Mouse (Mus musculus) megakaryocyte-erythroid progenitor cell, adult 5-6 weeks (primary cell): ENCODE data around the gene Rbfox3. TPM values are rescaled to one million over a fixed set of nuclear protein-coding genes. Genes with fewer than 3 reads are reported as not detected.

Experiments
- ATAC-seq: replicated peaks from 2 replicates; pipeline ENCODE4 v1.8.0; 2016; ENCODE audit warnings: mild to moderate bottlenecking, inconsistent platforms; ENCODE audit not compliant: severe bottlenecking, poor library complexity, low FRiP score, low TSS enrichment
- total RNA-seq, 2 experiments: library from RNA; stranded (forward) in 1 of 2; stranded (reverse) in 1 of 2; fragments of 200-1000, 215-1000 nt in 1 of 2; fragments of >200 nt in 1 of 2; fragmentation: Nextera tagmentation in 1 of 2; gene quantifications; 2 replicates each; pipeline ENCODE4 v1.2.3; 2014 to 2017

Gene Rbfox3
- total RNA-seq, 2 experiments from 2014 or later, result not detected

- ATAC-seq, result no peak
These were observed 4.5 kb downstream of the Rbfox3 start for GRCm38 (mm10) chr11:118906824-118907470.

GRCm38 (mm10) chr11:118906131-118906823, 5.1 kb downstream of the Rbfox3 start:
- ATAC-seq, result no peak

GRCm38 (mm10) chr11:118905656-118906055, 5.7 kb downstream of the Rbfox3 start:
- no peak for ATAC-seq

- no peak for ATAC-seq
These were observed 7.1 kb downstream of the Rbfox3 start for GRCm38 (mm10) chr11:118904253-118904652.

GRCm38 (mm10) chr11:118899771-118900545, 11.4 kb downstream of the Rbfox3 start:
- ATAC-seq, result no peak

- no peak for ATAC-seq
These were observed 12.8 kb downstream of the Rbfox3 start for GRCm38 (mm10) chr11:118898643-118899042.

GRCm38 (mm10) chr11:118898156-118898555, 13.2 kb downstream of the Rbfox3 start:
- no peak for ATAC-seq

- ATAC-seq, result no peak
These were observed 14.1 kb downstream of the Rbfox3 start for GRCm38 (mm10) chr11:118897114-118897841.

- ATAC-seq, result no peak
These were observed 15.2 kb downstream of the Rbfox3 start for GRCm38 (mm10) chr11:118896032-118896675.

GRCm38 (mm10) chr11:118894835-118895234, 16.6 kb downstream of the Rbfox3 start:
- no peak for ATAC-seq

- no peak for ATAC-seq
These were observed 17.2 kb downstream of the Rbfox3 start for GRCm38 (mm10) chr11:118894196-118894595.

GRCm38 (mm10) chr11:118892876-118893275, 18.5 kb downstream of the Rbfox3 start:
- ATAC-seq, result no peak

- no peak for ATAC-seq
These were observed 19.9 kb downstream of the Rbfox3 start for GRCm38 (mm10) chr11:118891516-118891915.

- ATAC-seq, result no peak
These were observed 20.4 kb downstream of the Rbfox3 start for GRCm38 (mm10) chr11:118890992-118891398.

- ATAC-seq, result no peak
These were observed 20.9 kb downstream of the Rbfox3 start for GRCm38 (mm10) chr11:118890474-118890873.

- no peak for ATAC-seq
These were observed 21.9 kb downstream of the Rbfox3 start for GRCm38 (mm10) chr11:118889500-118889899.

GRCm38 (mm10) chr11:118888426-118888825, 23.0 kb downstream of the Rbfox3 start:
- ATAC-seq, result no peak

- no peak for ATAC-seq
These were observed 24.2 kb downstream of the Rbfox3 start for GRCm38 (mm10) chr11:118887206-118887605.

- ATAC-seq, result no peak
These were observed 25.0 kb downstream of the Rbfox3 start for GRCm38 (mm10) chr11:118886269-118886965.
